Mouse (Mus musculus): Measurements from ENCODE around the gene Cbx7. TPM values are rescaled to one million over a fixed set of nuclear protein-coding genes. Genes with fewer than 3 reads are reported as not detected.

Gene Cbx7
- total RNA-seq, 2 experiments from 2014 or later: 27.1 to 29.5 TPM

- peak; percentile 72 to 90 for DNase-seq (ENCODE audit: low spot score in 2 of 2)
- intact Hi-C loops (cut with DNase I): loop anchor here (1.0 to 5.0 kb wide), 2 partner anchors 50 to 130 kb away; no protein-coding TSS in a partner anchor
Measured at GRCm38 (mm10) chr15:79882623-79883267, 88.2 kb downstream of the Cbx7 start.

- intact Hi-C loops (cut with DNase I): loop anchor here (5.0 kb wide), 1 partner anchor 128 kb away; no protein-coding TSS in a partner anchor
Measured at GRCm38 (mm10) chr15:79880477-79880876, 90.4 kb downstream of the Cbx7 start.

GRCm38 (mm10) chr15:79879319-79879718, 91.6 kb downstream of the Cbx7 start:
- DNase-seq (ENCODE audit: low spot score in 2 of 2): peak; percentile 71 to 92
- intact Hi-C loops (cut with DNase I): no loop called here

More at GRCm38 (mm10) chr15:79880477-79880876, 90.4 kb downstream of the Cbx7 start:
- DNase-seq (ENCODE audit: low spot score in 2 of 2): no peak

- DNase-seq (ENCODE audit: low spot score in 2 of 2): no peak
- intact Hi-C loops (cut with DNase I): no loop called here
Measured at GRCm38 (mm10) chr15:79878725-79879136, 92.2 kb downstream of the Cbx7 start.

- no peak for DNase-seq (ENCODE audit: low spot score in 2 of 2)
- intact Hi-C loops (cut with DNase I): no loop called here
Measured at GRCm38 (mm10) chr15:79875261-79875995, 95.5 kb downstream of the Cbx7 start.

- intact Hi-C loops (cut with DNase I): no loop called here
- no peak for DNase-seq (ENCODE audit: low spot score in 2 of 2)
Measured at GRCm38 (mm10) chr15:79873995-79874394, 96.9 kb downstream of the Cbx7 start.

GRCm38 (mm10) chr15:79873545-79873944, 97.4 kb downstream of the Cbx7 start:
- no peak for DNase-seq (ENCODE audit: low spot score in 2 of 2)
- intact Hi-C loops (cut with DNase I): no loop called here

- intact Hi-C loops (cut with DNase I): no loop called here
- no peak for DNase-seq (ENCODE audit: low spot score in 2 of 2)
Measured at GRCm38 (mm10) chr15:79867260-79868002, 103.5 kb downstream of the Cbx7 start.

Small RNA genes lying within 50 kb of the gene (microRNA-seq; reads per million reads assigned to microRNA genes)
- 0.34 to 1.2 reads per million in 2 experiments for gene Mir7213

Other genes with a start within 250 kb of the Cbx7 start
- 10 to 100 TPM; 26.3 to 43.4 TPM for gene Sun2, start 228.6 kb downstream of the Cbx7 start, total RNA-seq (2021)
- 10 to 100 TPM; 46.7 to 54.9 TPM for gene Dnal4, start 193.3 kb downstream of the Cbx7 start, total RNA-seq (2021)
- 100 to 1,000 TPM; 898 to 921 TPM for gene Nptxr, start 166.4 kb downstream of the Cbx7 start, total RNA-seq (2021)
- gene Npcd, start 136.9 kb downstream of the Cbx7 start, total RNA-seq (2021): 10 to 100 TPM; 11.1 to 20.1 TPM
- gene Cbx6, start 136.4 kb downstream of the Cbx7 start, total RNA-seq (2021): 100 to 1,000 TPM; 445 to 462 TPM
- gene Apobec3, start 79.5 kb downstream of the Cbx7 start, total RNA-seq (2021): 1 to 10 TPM; 3.7 to 4.0 TPM
- 10 to 100 TPM; 34.0 to 36.7 TPM for gene Pdgfb, start 43.9 kb upstream of the Cbx7 start, total RNA-seq (2021)
- 100 to 1,000 TPM; 463 to 509 TPM for gene Syngr1, start 120.2 kb upstream of the Cbx7 start, total RNA-seq (2021)
- gene Rpl3, start 120.7 kb upstream of the Cbx7 start, total RNA-seq (2021): 100 to 1,000 TPM; 457 to 461 TPM
- 10 to 100 TPM; 22.3 to 28.6 TPM for gene Tab1, start 162.0 kb upstream of the Cbx7 start, total RNA-seq (2021)
- gene Mgat3, start 202.6 kb upstream of the Cbx7 start, total RNA-seq (2021): 100 to 1,000 TPM; 119 to 121 TPM

Data from left cerebral cortex, postnatal 25 days (tissue).